Mouse (Mus musculus) embryonic facial prominence, embryonic 15.5 days (tissue): ENCODE measurements at regions not wholly inside any gene's neighbourhood (a gene's known extent, or its start where the extent isn't known, plus 50 kb on each side); places are given as distances from the start of the nearest gene placed in this dataset.
A peak's percentile ranks its signal among the peaks of the same experiment; 100 is the strongest.

ENCODE experiments used
- ATAC-seq: fragments of 200-750 bp; cut with Nextera tagmentation; 2 replicates; pipeline ENCODE4 v1.8.0; 2017; ENCODE audit warnings: low read depth, moderate TSS enrichment; ENCODE audit not compliant: insufficient number of reproducible peaks, low FRiP score, low TSS enrichment
- H3K27ac ChIP-seq: fragments of 300-500 bp; sonication (generic); replicated peaks from 2 replicates; pipeline ENCODE4 v1.5.1; 2015; ENCODE audit warnings: mild to moderate bottlenecking, inconsistent platforms
- H3K27me3 ChIP-seq: fragments of 300-500 bp; sonication (generic); 2 replicates; pipeline ENCODE4 v1.6.1; 2015; ENCODE audit warnings: inconsistent platforms
- H3K36me3 ChIP-seq: fragments of 300-500 bp; sonication (generic); 2 replicates; pipeline ENCODE4 v1.6.1; 2015; ENCODE audit warnings: mild to moderate bottlenecking, inconsistent platforms
- H3K4me1 ChIP-seq: fragments of 300-500 bp; sonication (generic); 2 replicates; pipeline ENCODE4 v1.6.1; 2015; ENCODE audit warnings: inconsistent platforms
- H3K4me2 ChIP-seq: fragments of 300-500 bp; sonication (generic); replicated peaks from 2 replicates; pipeline ENCODE4 v1.6.1; 2015; ENCODE audit warnings: mild to moderate bottlenecking, inconsistent platforms
- H3K4me3 ChIP-seq: fragments of 300-500 bp; sonication (generic); replicated peaks from 2 replicates; pipeline ENCODE4 v1.5.1; 2015; ENCODE audit warnings: mild to moderate bottlenecking, inconsistent platforms
- H3K9ac ChIP-seq: fragments of 300-500 bp; sonication (generic); 2 replicates; pipeline ENCODE4 v1.6.1; 2015; ENCODE audit warnings: inconsistent platforms
- H3K9me3 ChIP-seq: fragments of 300-500 bp; sonication (generic); replicated peaks from 2 replicates; pipeline ENCODE4 v1.6.1; 2016; ENCODE audit warnings: inconsistent platforms
- WGBS: fragments of 180-500 bp; shearing (Covaris S2); methylation state at CpG from one replicate; pipeline ENCODE4 v1.1.7; 2015; 5-methylcytosine and 5-hydroxymethylcytosine counted together

- Histone ChIP-seq H3K36me3 (no peaks in the 10 kb centered on the region), H3K4me1 (peaks cover 14% of the 10 kb centered on the region), H3K9ac (no peak overlapping the region), H3K4me3 (0 out of 2 replicates have a peak overlapping the region, but pooled peaks have one; percentile 3), H3K9me3 (no peaks in the 10 kb centered on the region), H3K4me2 (peak overlapping the region; percentile 21), H3K27ac (peak overlapping the region; percentile 83), H3K27me3 (no peaks in the 10 kb centered on the region)
- peak; percentile 83 for ATAC-seq
- WGBS, result 23% methylated on average over 11 of the region's 11 CpGs
Observed at GRCm38 (mm10) chr4:55929141-55929782, 397.0 kb upstream of the Klf4 start.

GRCm38 (mm10) chr4:55928670-55929069 lies 396.4 kb upstream of the Klf4 start:
- peak overlapping the region; percentile 83 for H3K27ac ChIP-seq
- 30% methylated on average over 11 of the region's 11 CpGs for WGBS
- 0 out of 2 replicates have a peak overlapping the region, but pooled peaks have one; percentile 3 for H3K4me3 ChIP-seq
- 0 out of 2 replicates have a peak, but pooled peaks have one; percentile 51 for ATAC-seq
- no peaks in the 10 kb centered on the region for H3K9me3 ChIP-seq
- no peaks in the 10 kb centered on the region for H3K36me3 ChIP-seq
- no peak overlapping the region for H3K9ac ChIP-seq
- H3K4me2 ChIP-seq, result peak overlapping the region; percentile 21
- H3K4me1 ChIP-seq, result peaks cover 14% of the 10 kb centered on the region
- H3K27me3 ChIP-seq, result no peaks in the 10 kb centered on the region

GRCm38 (mm10) chr4:55928196-55928595 lies 395.9 kb upstream of the Klf4 start:
- 39% methylated on average over 6 of the region's 6 CpGs for WGBS

GRCm38 (mm10) chr4:55927391-55927790 lies 395.1 kb upstream of the Klf4 start:
- no peak for ATAC-seq
- Histone ChIP-seq H3K9ac (no peak overlapping the region), H3K27me3 (no peaks in the 10 kb centered on the region), H3K36me3 (no peaks in the 10 kb centered on the region), H3K4me3 (no peak overlapping the region), H3K27ac (no peak overlapping the region), H3K4me1 (peaks cover 14% of the 10 kb centered on the region), H3K4me2 (no peak overlapping the region), H3K9me3 (no peaks in the 10 kb centered on the region)
- WGBS, result 80% methylated on average over 4 of the region's 4 CpGs

More at GRCm38 (mm10) chr4:55928196-55928595, 395.9 kb upstream of the Klf4 start:
- 0 out of 2 replicates have a peak, but pooled peaks have one; percentile 13 for ATAC-seq
- Histone ChIP-seq H3K9me3 (no peaks in the 10 kb centered on the region), H3K27me3 (no peaks in the 10 kb centered on the region), H3K27ac (peak overlapping the region; percentile 83), H3K36me3 (no peaks in the 10 kb centered on the region), H3K9ac (no peak overlapping the region), H3K4me2 (peak overlapping the region; percentile 21; the same call in 1 of the 2 replicates), H3K4me3 (no peak overlapping the region), H3K4me1 (peaks cover 14% of the 10 kb centered on the region)

GRCm38 (mm10) chr4:55924974-55925373 lies 392.7 kb upstream of the Klf4 start:
- ATAC-seq, result no peak
- Histone ChIP-seq H3K36me3 (no peaks in the 10 kb centered on the region), H3K9me3 (no peaks in the 10 kb centered on the region), H3K9ac (no peak overlapping the region), H3K4me2 (no peak overlapping the region), H3K4me1 (peaks cover 14% of the 10 kb centered on the region), H3K27ac (no peak overlapping the region), H3K4me3 (no peak overlapping the region), H3K27me3 (no peaks in the 10 kb centered on the region)
- 81% methylated on average over 3 of the region's 3 CpGs for WGBS

GRCm38 (mm10) chr4:55921217-55921616 lies 389.0 kb upstream of the Klf4 start:
- 69% methylated on average over 4 of the region's 4 CpGs for WGBS
- H3K4me2 ChIP-seq, result no peak overlapping the region
- H3K27ac ChIP-seq, result no peak overlapping the region
- no peaks in the 10 kb centered on the region for H3K4me1 ChIP-seq
- no peak overlapping the region for H3K4me3 ChIP-seq
- no peaks in the 10 kb centered on the region for H3K36me3 ChIP-seq
- no peaks in the 10 kb centered on the region for H3K27me3 ChIP-seq
- H3K9ac ChIP-seq, result no peak overlapping the region
- ATAC-seq, result no peak
- H3K9me3 ChIP-seq, result no peaks in the 10 kb centered on the region

GRCm38 (mm10) chr4:55894116-55894885 lies 362.0 kb upstream of the Klf4 start:
- H3K4me2 ChIP-seq, result no peak overlapping the region
- no peaks in the 10 kb centered on the region for H3K9me3 ChIP-seq
- H3K9ac ChIP-seq, result no peak overlapping the region
- peak overlapping the region; percentile 51; the same call in 1 of the 2 replicates for H3K27ac ChIP-seq
- H3K4me1 ChIP-seq, result peaks cover 6% of the 10 kb centered on the region; the same call in 1 of the 2 replicates
- H3K36me3 ChIP-seq, result no peaks in the 10 kb centered on the region
- no peak overlapping the region for H3K4me3 ChIP-seq
- 33% methylated on average over 12 of the region's 12 CpGs for WGBS
- ATAC-seq, result no peak
- H3K27me3 ChIP-seq, result no peaks in the 10 kb centered on the region

GRCm38 (mm10) chr4:55891656-55892055 lies 359.4 kb upstream of the Klf4 start:
- WGBS, result 87% methylated on average over 10 of the region's 10 CpGs

GRCm38 (mm10) chr4:55887581-55887980 lies 355.3 kb upstream of the Klf4 start:
- 60% methylated on average over 6 of the region's 6 CpGs for WGBS

More at GRCm38 (mm10) chr4:55891656-55892055, 359.4 kb upstream of the Klf4 start:
- ATAC-seq, result no peak
- Histone ChIP-seq H3K4me3 (no peak overlapping the region), H3K4me1 (peaks cover 6% of the 10 kb centered on the region; the same call in 1 of the 2 replicates), H3K9me3 (no peaks in the 10 kb centered on the region), H3K27me3 (no peaks in the 10 kb centered on the region), H3K36me3 (no peaks in the 10 kb centered on the region), H3K27ac (no peak overlapping the region), H3K4me2 (no peak overlapping the region), H3K9ac (no peak overlapping the region)

GRCm38 (mm10) chr4:55882541-55882940 lies 350.3 kb upstream of the Klf4 start:
- H3K4me3 ChIP-seq, result no peak overlapping the region
- H3K9me3 ChIP-seq, result no peaks in the 10 kb centered on the region
- no peak overlapping the region for H3K9ac ChIP-seq
- no peaks in the 10 kb centered on the region for H3K4me1 ChIP-seq
- no peaks in the 10 kb centered on the region for H3K36me3 ChIP-seq
- no peak overlapping the region for H3K4me2 ChIP-seq
- H3K27me3 ChIP-seq, result no peaks in the 10 kb centered on the region
- H3K27ac ChIP-seq, result no peak overlapping the region
- WGBS, result 42% methylated on average over 2 of the region's 2 CpGs
- no peak for ATAC-seq

More at GRCm38 (mm10) chr4:55887581-55887980, 355.3 kb upstream of the Klf4 start:
- ATAC-seq, result no peak
- no peak overlapping the region for H3K4me2 ChIP-seq
- H3K9ac ChIP-seq, result no peak overlapping the region
- no peak overlapping the region for H3K27ac ChIP-seq
- no peaks in the 10 kb centered on the region for H3K27me3 ChIP-seq
- no peaks in the 10 kb centered on the region for H3K9me3 ChIP-seq
- no peaks in the 10 kb centered on the region for H3K36me3 ChIP-seq
- no peaks in the 10 kb centered on the region for H3K4me1 ChIP-seq
- H3K4me3 ChIP-seq, result no peak overlapping the region

- Histone ChIP-seq H3K4me3 (no peak overlapping the region), H3K36me3 (no peaks in the 10 kb centered on the region), H3K9me3 (no peaks in the 10 kb centered on the region), H3K4me1 (0 out of 2 replicates have a peak, but pooled peaks cover 3% of the 10 kb centered on the region), H3K27ac (no peak overlapping the region), H3K9ac (no peak overlapping the region), H3K27me3 (no peaks in the 10 kb centered on the region), H3K4me2 (no peak overlapping the region)
- 84% methylated on average over 12 of the region's 12 CpGs for WGBS
- ATAC-seq, result no peak
Observed at GRCm38 (mm10) chr4:55875304-55875703, 343.0 kb upstream of the Klf4 start.
